Mouse (Mus musculus): ENCODE data around the gene 1700025C18Rik. TPM values are rescaled to one million over a fixed set of nuclear protein-coding genes. Genes with fewer than 3 reads are reported as not detected.

The 1700025C18Rik gene
- polyA plus RNA-seq, 1 experiment from 2014 or later, result not detected

DNA sequence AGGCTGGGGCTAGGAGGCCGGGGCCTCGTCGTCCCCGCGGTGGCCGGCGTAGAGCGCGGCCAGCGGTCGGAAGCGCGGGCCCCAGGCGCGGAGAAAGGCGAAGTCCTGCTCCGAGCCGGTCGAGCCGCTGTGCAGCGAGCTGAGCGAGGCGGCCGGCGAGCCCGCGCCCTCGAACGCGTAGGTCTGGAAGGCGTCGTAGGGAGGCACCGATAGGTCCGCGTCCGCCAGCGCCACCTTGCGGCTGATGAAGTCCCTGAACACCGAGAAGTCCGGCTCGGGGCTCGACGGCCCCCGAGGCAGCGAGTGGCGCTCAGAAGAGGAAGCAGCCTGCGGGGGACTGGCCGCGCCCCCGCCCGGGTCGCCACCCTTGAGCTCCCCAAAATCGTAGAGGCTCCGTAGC is 21.6 kb upstream of the 1700025C18Rik start:
- Histone ChIP-seq H3K27ac (ENCODE audit: low read length) (no peak overlapping the region), H3K4me2 (ENCODE audit: low read length) (peak overlapping the region; percentile 25), H3K4me3 (ENCODE audit: low read depth, low read length) (peak overlapping the region; percentile 12; the same call in 1 of the 2 replicates), H3K9me3 (replicated peaks; ENCODE audit: control insufficient read depth, low read length, poor library complexity, severe bottlenecking) (no peaks in the 10 kb centered on the region), H3K9ac (ENCODE audit: low read depth, low read length) (0 out of 2 replicates have a peak overlapping the region, but pooled peaks have one; percentile 10), H3K4me1 (ENCODE audit: control insufficient read depth, insufficient read depth, low read length) (no peaks in the 10 kb centered on the region), H3K36me3 (ENCODE audit: control insufficient read depth, insufficient read depth, low read length) (no peaks in the 10 kb centered on the region), H3K27me3 (ENCODE audit: control insufficient read depth, insufficient read depth, low read depth, low read length) (peaks cover 13% of the 10 kb centered on the region)
- WGBS, result under 1% methylated on average over 49 of the region's 54 CpGs
- ATAC-seq, result peak; percentile 29

DNA sequence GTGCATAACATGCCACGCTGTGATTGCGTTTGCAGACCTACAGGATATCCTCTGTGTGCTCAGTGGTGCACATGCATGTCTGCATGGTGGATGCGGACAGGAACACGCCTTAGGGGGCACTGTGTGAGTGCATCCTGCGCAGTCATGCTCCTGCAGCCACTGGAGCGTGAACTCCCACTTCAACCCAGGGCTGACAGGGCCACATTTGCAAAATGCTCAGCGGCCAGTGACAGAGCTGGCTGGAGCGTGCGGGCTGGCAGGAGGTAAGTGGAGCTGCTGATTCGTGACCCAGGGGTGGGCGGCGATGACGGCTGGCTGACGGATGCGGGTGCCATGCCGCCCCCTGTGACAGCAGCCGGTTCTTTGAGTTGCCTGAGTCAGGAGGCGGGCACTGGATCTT is 16.0 kb upstream of the 1700025C18Rik start:
- H3K4me3 ChIP-seq (ENCODE audit: low read depth, low read length), result no peak overlapping the region
- H3K36me3 ChIP-seq (ENCODE audit: control insufficient read depth, insufficient read depth, low read length), result no peaks in the 10 kb centered on the region
- 0 out of 2 replicates have a peak overlapping the region, but pooled peaks have one; percentile 25 for H3K9ac ChIP-seq (ENCODE audit: low read depth, low read length)
- no peaks in the 10 kb centered on the region; the same call in 1 of the 2 replicates for H3K27me3 ChIP-seq (ENCODE audit: control insufficient read depth, insufficient read depth, low read depth, low read length)
- no peaks in the 10 kb centered on the region for H3K9me3 ChIP-seq (replicated peaks; ENCODE audit: control insufficient read depth, low read length, poor library complexity, severe bottlenecking)
- ATAC-seq, result no peak
- peaks cover 6% of the 10 kb centered on the region; the same call in 1 of the 2 replicates for H3K4me1 ChIP-seq (ENCODE audit: control insufficient read depth, insufficient read depth, low read length)
- peak overlapping the region; percentile 50; the same call in 1 of the 2 replicates for H3K27ac ChIP-seq (ENCODE audit: low read length)
- 24% methylated on average over 18 of the region's 18 CpGs for WGBS
- H3K4me2 ChIP-seq (ENCODE audit: low read length), result no peak overlapping the region

GRCm38 (mm10) chr2:165105513-165106079 is 15.0 kb upstream of the 1700025C18Rik start:
- Histone ChIP-seq H3K4me2 (ENCODE audit: low read length) (no peak overlapping the region), H3K9me3 (replicated peaks; ENCODE audit: control insufficient read depth, low read length, poor library complexity, severe bottlenecking) (no peaks in the 10 kb centered on the region), H3K27me3 (ENCODE audit: control insufficient read depth, insufficient read depth, low read depth, low read length) (no peaks in the 10 kb centered on the region; the same call in 1 of the 2 replicates), H3K9ac (ENCODE audit: low read depth, low read length) (no peak overlapping the region), H3K4me3 (ENCODE audit: low read depth, low read length) (no peak overlapping the region), H3K27ac (ENCODE audit: low read length) (no peak overlapping the region), H3K4me1 (ENCODE audit: control insufficient read depth, insufficient read depth, low read length) (peaks cover 10% of the 10 kb centered on the region; the same call in 1 of the 2 replicates), H3K36me3 (ENCODE audit: control insufficient read depth, insufficient read depth, low read length) (no peaks in the 10 kb centered on the region)
- WGBS, result 59% methylated on average over 16 of the region's 16 CpGs
- ATAC-seq, result no peak

DNA sequence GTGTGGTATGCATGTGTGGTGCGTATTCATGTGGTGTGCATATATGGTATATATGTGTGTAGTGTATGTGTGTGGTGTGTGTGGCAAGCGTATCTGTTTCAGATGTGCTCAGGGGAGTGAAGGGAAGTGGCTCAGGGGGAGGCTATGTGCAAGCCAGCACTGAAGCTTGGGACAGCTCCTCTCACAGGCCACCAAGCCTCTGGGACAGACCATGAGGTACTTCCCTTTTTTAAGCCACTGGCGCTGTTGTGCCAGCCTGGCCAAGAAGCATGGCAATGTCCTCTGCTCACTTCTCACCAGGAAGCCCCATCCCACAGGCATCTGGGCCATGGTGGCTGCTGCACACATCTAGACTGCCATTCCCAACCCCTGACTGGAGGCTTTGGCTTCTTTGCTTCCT is 12.4 kb upstream of the 1700025C18Rik start:
- H3K36me3 ChIP-seq (ENCODE audit: control insufficient read depth, insufficient read depth, low read length), result no peaks in the 10 kb centered on the region
- 95% methylated on average over 3 of the region's 3 CpGs for WGBS
- no peak for ATAC-seq
- no peaks in the 10 kb centered on the region; the same call in 1 of the 2 replicates for H3K27me3 ChIP-seq (ENCODE audit: control insufficient read depth, insufficient read depth, low read depth, low read length)
- no peak overlapping the region for H3K27ac ChIP-seq (ENCODE audit: low read length)
- H3K4me2 ChIP-seq (ENCODE audit: low read length), result no peak overlapping the region
- no peak overlapping the region for H3K9ac ChIP-seq (ENCODE audit: low read depth, low read length)
- no peaks in the 10 kb centered on the region for H3K9me3 ChIP-seq (replicated peaks; ENCODE audit: control insufficient read depth, low read length, poor library complexity, severe bottlenecking)
- no peak overlapping the region for H3K4me3 ChIP-seq (ENCODE audit: low read depth, low read length)
- peaks cover 11% of the 10 kb centered on the region; the same call in 1 of the 2 replicates for H3K4me1 ChIP-seq (ENCODE audit: control insufficient read depth, insufficient read depth, low read length)

DNA sequence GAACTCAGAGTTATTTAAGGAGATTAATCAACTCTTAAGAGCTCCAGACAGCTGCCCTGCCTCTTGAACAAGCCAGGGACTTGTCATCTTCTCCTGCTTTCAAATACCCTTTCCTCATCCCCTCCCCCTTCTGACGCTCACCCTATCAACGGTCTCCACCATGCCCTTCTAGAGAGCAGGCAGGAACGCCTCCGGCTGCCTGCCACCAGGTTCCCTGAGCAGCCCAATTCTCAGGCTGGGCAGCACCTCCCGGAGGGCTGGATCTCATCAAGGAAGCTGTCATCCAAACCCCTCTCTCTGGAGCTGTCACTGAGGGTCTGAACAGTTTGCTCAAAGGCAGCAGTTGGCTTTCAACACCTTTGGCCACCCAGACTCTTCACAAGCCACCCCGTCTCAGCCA is 10.2 kb upstream of the 1700025C18Rik start:
- Histone ChIP-seq H3K4me3 (ENCODE audit: low read depth, low read length) (no peak overlapping the region), H3K9me3 (replicated peaks; ENCODE audit: control insufficient read depth, low read length, poor library complexity, severe bottlenecking) (no peaks in the 10 kb centered on the region), H3K9ac (ENCODE audit: low read depth, low read length) (no peak overlapping the region), H3K4me2 (ENCODE audit: low read length) (no peak overlapping the region), H3K27me3 (ENCODE audit: control insufficient read depth, insufficient read depth, low read depth, low read length) (no peaks in the 10 kb centered on the region; the same call in 1 of the 2 replicates), H3K4me1 (ENCODE audit: control insufficient read depth, insufficient read depth, low read length) (peaks cover 16% of the 10 kb centered on the region), H3K27ac (ENCODE audit: low read length) (no peak overlapping the region), H3K36me3 (ENCODE audit: control insufficient read depth, insufficient read depth, low read length) (no peaks in the 10 kb centered on the region)
- WGBS, result 13% methylated on average over 6 of the region's 6 CpGs
- no peak for ATAC-seq

- Histone ChIP-seq H3K9me3 (replicated peaks; ENCODE audit: control insufficient read depth, low read length, poor library complexity, severe bottlenecking) (no peaks in the 10 kb centered on the region), H3K27ac (ENCODE audit: low read length) (no peak overlapping the region), H3K9ac (ENCODE audit: low read depth, low read length) (no peak overlapping the region), H3K36me3 (ENCODE audit: control insufficient read depth, insufficient read depth, low read length) (no peaks in the 10 kb centered on the region), H3K27me3 (ENCODE audit: control insufficient read depth, insufficient read depth, low read depth, low read length) (no peaks in the 10 kb centered on the region; the same call in 1 of the 2 replicates), H3K4me3 (ENCODE audit: low read depth, low read length) (no peak overlapping the region), H3K4me1 (ENCODE audit: control insufficient read depth, insufficient read depth, low read length) (peaks cover 16% of the 10 kb centered on the region), H3K4me2 (ENCODE audit: low read length) (no peak overlapping the region)
- no peak for ATAC-seq
- 83% methylated on average over 3 of the region's 3 CpGs for WGBS
Observed at GRCm38 (mm10) chr2:165098861-165099260, 8.3 kb upstream of the 1700025C18Rik start.

- H3K27me3 ChIP-seq (ENCODE audit: control insufficient read depth, insufficient read depth, low read depth, low read length), result no peaks in the 10 kb centered on the region
- no peak overlapping the region for H3K4me2 ChIP-seq (ENCODE audit: low read length)
- H3K4me1 ChIP-seq (ENCODE audit: control insufficient read depth, insufficient read depth, low read length), result peaks cover 16% of the 10 kb centered on the region
- H3K9ac ChIP-seq (ENCODE audit: low read depth, low read length), result peak overlapping the region; percentile 2; the same call in 1 of the 2 replicates
- peak overlapping the region; percentile 51; the same call in 1 of the 2 replicates for H3K27ac ChIP-seq (ENCODE audit: low read length)
- H3K9me3 ChIP-seq (replicated peaks; ENCODE audit: control insufficient read depth, low read length, poor library complexity, severe bottlenecking), result no peaks in the 10 kb centered on the region
- no peaks in the 10 kb centered on the region for H3K36me3 ChIP-seq (ENCODE audit: control insufficient read depth, insufficient read depth, low read length)
- peak; percentile 22; the same call in 1 of the 2 replicates for ATAC-seq
- 18% methylated on average over 10 of the region's 10 CpGs for WGBS
- no peak overlapping the region for H3K4me3 ChIP-seq (ENCODE audit: low read depth, low read length)
Observed at GRCm38 (mm10) chr2:165096367-165096766, 5.8 kb upstream of the 1700025C18Rik start.

- peaks cover 14% of the 10 kb centered on the region for H3K4me1 ChIP-seq (ENCODE audit: control insufficient read depth, insufficient read depth, low read length)
- H3K27ac ChIP-seq (ENCODE audit: low read length), result no peak overlapping the region; the same call in 1 of the 2 replicates
- ATAC-seq, result no peak
- H3K4me2 ChIP-seq (ENCODE audit: low read length), result no peak overlapping the region
- H3K27me3 ChIP-seq (ENCODE audit: control insufficient read depth, insufficient read depth, low read depth, low read length), result no peaks in the 10 kb centered on the region
- WGBS, result 35% methylated on average over 7 of the region's 7 CpGs
- no peak overlapping the region for H3K4me3 ChIP-seq (ENCODE audit: low read depth, low read length)
- no peaks in the 10 kb centered on the region for H3K36me3 ChIP-seq (ENCODE audit: control insufficient read depth, insufficient read depth, low read length)
- H3K9ac ChIP-seq (ENCODE audit: low read depth, low read length), result no peak overlapping the region
- no peaks in the 10 kb centered on the region for H3K9me3 ChIP-seq (replicated peaks; ENCODE audit: control insufficient read depth, low read length, poor library complexity, severe bottlenecking)
Observed at GRCm38 (mm10) chr2:165092393-165092792, 1.8 kb upstream of the 1700025C18Rik start.

DNA sequence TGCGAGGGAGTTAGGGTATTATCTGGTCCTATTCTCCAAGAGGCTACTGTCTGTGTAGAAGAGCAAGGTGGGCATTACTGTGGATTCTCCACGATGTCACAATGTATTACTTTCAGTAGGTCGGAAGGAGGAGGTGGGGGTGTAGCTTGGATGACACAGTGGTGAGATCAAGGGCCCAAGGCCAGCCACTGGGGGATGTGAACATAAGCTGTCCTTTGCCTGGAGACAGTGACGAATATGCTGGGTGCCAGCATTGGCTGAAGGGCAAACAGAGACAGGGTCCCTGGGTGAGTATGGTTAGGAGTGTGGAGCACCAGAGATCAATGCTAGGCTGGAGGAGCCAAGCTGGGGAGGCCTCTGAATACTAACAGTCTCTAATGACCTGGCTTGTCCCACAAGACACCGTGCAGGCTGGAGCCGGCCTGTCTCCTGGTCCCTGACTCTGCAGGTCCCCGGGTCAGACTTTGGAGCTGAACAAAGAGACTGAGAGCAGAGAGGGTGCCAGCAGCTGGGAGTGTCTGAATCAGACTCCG is 949 bp upstream of the 1700025C18Rik start:
- no peak overlapping the region for H3K9ac ChIP-seq (ENCODE audit: low read depth, low read length)
- H3K36me3 ChIP-seq (ENCODE audit: control insufficient read depth, insufficient read depth, low read length), result no peaks in the 10 kb centered on the region
- H3K27me3 ChIP-seq (ENCODE audit: control insufficient read depth, insufficient read depth, low read depth, low read length), result no peaks in the 10 kb centered on the region
- no peak overlapping the region for H3K4me3 ChIP-seq (ENCODE audit: low read depth, low read length)
- WGBS, result 69% methylated on average over 8 of the region's 8 CpGs
- H3K27ac ChIP-seq (ENCODE audit: low read length), result 0 out of 2 replicates have a peak overlapping the region, but pooled peaks have one; percentile 6
- no peak overlapping the region for H3K4me2 ChIP-seq (ENCODE audit: low read length)
- H3K4me1 ChIP-seq (ENCODE audit: control insufficient read depth, insufficient read depth, low read length), result peaks cover 8% of the 10 kb centered on the region
- H3K9me3 ChIP-seq (replicated peaks; ENCODE audit: control insufficient read depth, low read length, poor library complexity, severe bottlenecking), result no peaks in the 10 kb centered on the region
- no peak for ATAC-seq
